Mouse (Mus musculus) spleen, adult 2 months (tissue): ENCODE measurements at regions not wholly inside any gene's neighbourhood (a gene's known extent, or its start where the extent isn't known, plus 50 kb on each side); places are given as distances from the start of the nearest gene placed in this dataset.

Experiments used
- CTCF ChIP-seq: fragments of 200-500 bp; IDR thresholded peaks from 2 replicates; pipeline ENCODE4 v1.5.1; 2011; ENCODE audit warnings: mild to moderate bottlenecking, inconsistent platforms; ENCODE audit not compliant: insufficient read depth, insufficient read length, insufficient replicate concordance; ENCODE audit errors: extremely low read depth
- POLR2A ChIP-seq: fragments of 200-500 bp; IDR thresholded peaks from 2 replicates; pipeline ENCODE4 v1.6.1; 2011; ENCODE audit warnings: low read depth, low read length, inconsistent platforms

DNA sequence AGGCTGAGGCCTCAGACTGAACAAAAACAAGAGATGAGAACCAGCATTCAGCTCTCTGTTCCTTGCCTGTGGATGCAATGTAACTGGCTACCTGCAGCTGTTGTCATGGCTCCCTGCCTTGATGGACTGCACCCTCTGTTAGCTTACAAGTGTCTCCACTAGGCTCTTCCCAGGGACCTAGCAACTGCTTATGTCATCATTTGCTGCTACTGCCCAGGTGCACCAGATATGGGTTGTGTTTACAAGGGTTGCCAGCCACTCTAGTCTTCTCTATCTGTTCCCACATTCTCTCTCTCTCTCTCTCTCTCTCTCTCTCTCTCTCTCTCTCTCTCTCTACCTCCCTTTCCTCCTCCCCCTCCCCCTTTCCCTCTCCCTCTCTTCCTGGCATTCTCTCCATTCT is 126.4 kb downstream of the Matn1 start:
- no peak for TF ChIP-seq POLR2A
- TF ChIP-seq CTCF, result no peak
